Mouse (Mus musculus): ENCODE measurements around the gene Atr. TPM values are rescaled to one million over a fixed set of nuclear protein-coding genes. Genes with fewer than 3 reads are reported as not detected.

The Atr gene
- polyA plus RNA-seq, 1 experiment from 2014 or later, result 11.6 TPM

GRCm38 (mm10) chr9:95834799-95835198 lies 22.6 kb upstream of the Atr start:
- 80% methylated on average over 3 of the region's 3 CpGs for WGBS
- no peaks in the 10 kb centered on the region for H3K9me3 ChIP-seq (replicated peaks; ENCODE audit: control insufficient read depth, low read length, poor library complexity, severe bottlenecking)
- no peak for ATAC-seq
- no peaks in the 10 kb centered on the region for H3K27me3 ChIP-seq (ENCODE audit: control insufficient read depth, insufficient read depth, low read depth, low read length)
- H3K4me3 ChIP-seq (ENCODE audit: low read depth, low read length), result no peak overlapping the region
- no peak overlapping the region for H3K4me2 ChIP-seq (ENCODE audit: low read length)
- no peak overlapping the region for H3K9ac ChIP-seq (ENCODE audit: low read depth, low read length)
- H3K27ac ChIP-seq (ENCODE audit: low read length), result no peak overlapping the region
- H3K4me1 ChIP-seq (ENCODE audit: control insufficient read depth, insufficient read depth, low read length), result no peaks in the 10 kb centered on the region
- no peaks in the 10 kb centered on the region for H3K36me3 ChIP-seq (ENCODE audit: control insufficient read depth, insufficient read depth, low read length)

GRCm38 (mm10) chr9:95835741-95836140 lies 21.7 kb upstream of the Atr start:
- WGBS, result 97% methylated on average over 10 of the region's 10 CpGs

GRCm38 (mm10) chr9:95839424-95839823 lies 18.0 kb upstream of the Atr start:
- Histone ChIP-seq H3K4me1 (ENCODE audit: control insufficient read depth, insufficient read depth, low read length) (no peaks in the 10 kb centered on the region; the same call in 1 of the 2 replicates), H3K36me3 (ENCODE audit: control insufficient read depth, insufficient read depth, low read length) (no peaks in the 10 kb centered on the region), H3K4me2 (ENCODE audit: low read length) (no peak overlapping the region), H3K4me3 (ENCODE audit: low read depth, low read length) (no peak overlapping the region), H3K27ac (ENCODE audit: low read length) (no peak overlapping the region), H3K27me3 (ENCODE audit: control insufficient read depth, insufficient read depth, low read depth, low read length) (peaks cover 11% of the 10 kb centered on the region), H3K9me3 (replicated peaks; ENCODE audit: control insufficient read depth, low read length, poor library complexity, severe bottlenecking) (no peaks in the 10 kb centered on the region), H3K9ac (ENCODE audit: low read depth, low read length) (no peak overlapping the region)
- no peak for ATAC-seq
- 93% methylated on average over 3 of the region's 3 CpGs for WGBS

More at GRCm38 (mm10) chr9:95835741-95836140, 21.7 kb upstream of the Atr start:
- Histone ChIP-seq H3K4me1 (ENCODE audit: control insufficient read depth, insufficient read depth, low read length) (no peaks in the 10 kb centered on the region), H3K4me2 (ENCODE audit: low read length) (no peak overlapping the region), H3K4me3 (ENCODE audit: low read depth, low read length) (no peak overlapping the region), H3K36me3 (ENCODE audit: control insufficient read depth, insufficient read depth, low read length) (no peaks in the 10 kb centered on the region), H3K27me3 (ENCODE audit: control insufficient read depth, insufficient read depth, low read depth, low read length) (no peaks in the 10 kb centered on the region), H3K9me3 (replicated peaks; ENCODE audit: control insufficient read depth, low read length, poor library complexity, severe bottlenecking) (no peaks in the 10 kb centered on the region), H3K27ac (ENCODE audit: low read length) (no peak overlapping the region), H3K9ac (ENCODE audit: low read depth, low read length) (no peak overlapping the region)
- ATAC-seq, result no peak

GRCm38 (mm10) chr9:95844825-95845460 lies 12.5 kb upstream of the Atr start, which contains the start of gene Pls1:
TSS of gene Pls1 (minus strand) at chr9:95845311.
- H3K9ac ChIP-seq (ENCODE audit: low read depth, low read length), result peak within 1 kb of the TSS; percentile 80
- WGBS, result under 1% methylated on average over 46 of the region's 46 CpGs
- H3K9me3 ChIP-seq (replicated peaks; ENCODE audit: control insufficient read depth, low read length, poor library complexity, severe bottlenecking), result no peaks in the 10 kb centered on the region
- H3K4me1 ChIP-seq (ENCODE audit: control insufficient read depth, insufficient read depth, low read length), result peaks cover 2% of the 10 kb centered on the region; the same call in 1 of the 2 replicates
- peak within 1 kb of the TSS; percentile 76 for H3K4me3 ChIP-seq (ENCODE audit: low read depth, low read length)
- no peak within 1 kb of the TSS; the same call in 1 of the 2 replicates for H3K27ac ChIP-seq (ENCODE audit: low read length)
- H3K36me3 ChIP-seq (ENCODE audit: control insufficient read depth, insufficient read depth, low read length), result no peaks in the 10 kb centered on the region
- peak within 1 kb of the TSS; percentile 96 for H3K4me2 ChIP-seq (ENCODE audit: low read length)
- H3K27me3 ChIP-seq (ENCODE audit: control insufficient read depth, insufficient read depth, low read depth, low read length), result peaks cover 11% of the 10 kb centered on the region
- peak; percentile 95 for ATAC-seq

- Histone ChIP-seq H3K36me3 (ENCODE audit: control insufficient read depth, insufficient read depth, low read length) (no peaks in the 10 kb centered on the region), H3K27ac (ENCODE audit: low read length) (no peak overlapping the region), H3K4me1 (ENCODE audit: control insufficient read depth, insufficient read depth, low read length) (peaks cover 2% of the 10 kb centered on the region; the same call in 1 of the 2 replicates), H3K27me3 (ENCODE audit: control insufficient read depth, insufficient read depth, low read depth, low read length) (peaks cover 11% of the 10 kb centered on the region), H3K4me2 (ENCODE audit: low read length) (peak overlapping the region; percentile 96), H3K9ac (ENCODE audit: low read depth, low read length) (no peak overlapping the region), H3K9me3 (replicated peaks; ENCODE audit: control insufficient read depth, low read length, poor library complexity, severe bottlenecking) (no peaks in the 10 kb centered on the region), H3K4me3 (ENCODE audit: low read depth, low read length) (peak overlapping the region; percentile 76; the same call in 1 of the 2 replicates)
- 67% methylated on average over 4 of the region's 4 CpGs for WGBS
- ATAC-seq, result no peak
Observed at GRCm38 (mm10) chr9:95845711-95846110, 11.7 kb upstream of the Atr start.

GRCm38 (mm10) chr9:95851671-95852070 lies 5.7 kb upstream of the Atr start:
- Histone ChIP-seq H3K4me3 (ENCODE audit: low read depth, low read length) (no peak overlapping the region), H3K36me3 (ENCODE audit: control insufficient read depth, insufficient read depth, low read length) (no peaks in the 10 kb centered on the region), H3K9me3 (replicated peaks; ENCODE audit: control insufficient read depth, low read length, poor library complexity, severe bottlenecking) (no peaks in the 10 kb centered on the region), H3K4me2 (ENCODE audit: low read length) (no peak overlapping the region), H3K27ac (ENCODE audit: low read length) (no peak overlapping the region), H3K9ac (ENCODE audit: low read depth, low read length) (no peak overlapping the region), H3K4me1 (ENCODE audit: control insufficient read depth, insufficient read depth, low read length) (no peaks in the 10 kb centered on the region), H3K27me3 (ENCODE audit: control insufficient read depth, insufficient read depth, low read depth, low read length) (no peaks in the 10 kb centered on the region)
- no peak for ATAC-seq
- 71% methylated on average over 11 of the region's 11 CpGs for WGBS

GRCm38 (mm10) chr9:95852896-95853295 lies 4.5 kb upstream of the Atr start:
- H3K27ac ChIP-seq (ENCODE audit: low read length), result no peak overlapping the region
- no peaks in the 10 kb centered on the region for H3K36me3 ChIP-seq (ENCODE audit: control insufficient read depth, insufficient read depth, low read length)
- no peak overlapping the region for H3K4me2 ChIP-seq (ENCODE audit: low read length)
- no peaks in the 10 kb centered on the region; the same call in 1 of the 2 replicates for H3K4me1 ChIP-seq (ENCODE audit: control insufficient read depth, insufficient read depth, low read length)
- 25% methylated on average over 4 of the region's 4 CpGs for WGBS
- no peak overlapping the region for H3K9ac ChIP-seq (ENCODE audit: low read depth, low read length)
- H3K9me3 ChIP-seq (replicated peaks; ENCODE audit: control insufficient read depth, low read length, poor library complexity, severe bottlenecking), result no peaks in the 10 kb centered on the region
- H3K4me3 ChIP-seq (ENCODE audit: low read depth, low read length), result no peak overlapping the region
- 0 out of 2 replicates have a peak, but pooled peaks have one; percentile 25 for ATAC-seq
- no peaks in the 10 kb centered on the region for H3K27me3 ChIP-seq (ENCODE audit: control insufficient read depth, insufficient read depth, low read depth, low read length)

- H3K4me2 ChIP-seq (ENCODE audit: low read length), result no peak overlapping the region
- peaks cover 6% of the 10 kb centered on the region for H3K4me1 ChIP-seq (ENCODE audit: control insufficient read depth, insufficient read depth, low read length)
- H3K9me3 ChIP-seq (replicated peaks; ENCODE audit: control insufficient read depth, low read length, poor library complexity, severe bottlenecking), result no peaks in the 10 kb centered on the region
- no peaks in the 10 kb centered on the region for H3K27me3 ChIP-seq (ENCODE audit: control insufficient read depth, insufficient read depth, low read depth, low read length)
- no peak for ATAC-seq
- H3K9ac ChIP-seq (ENCODE audit: low read depth, low read length), result no peak overlapping the region
- 68% methylated on average over 2 of the region's 2 CpGs for WGBS
- no peak overlapping the region for H3K27ac ChIP-seq (ENCODE audit: low read length)
- no peak overlapping the region for H3K4me3 ChIP-seq (ENCODE audit: low read depth, low read length)
- no peaks in the 10 kb centered on the region for H3K36me3 ChIP-seq (ENCODE audit: control insufficient read depth, insufficient read depth, low read length)
Observed at GRCm38 (mm10) chr9:95854891-95855290, 2.5 kb upstream of the Atr start.

GRCm38 (mm10) chr9:95856004-95856403 lies 1.4 kb upstream of the Atr start:
- Histone ChIP-seq H3K9ac (ENCODE audit: low read depth, low read length) (no peak overlapping the region), H3K27ac (ENCODE audit: low read length) (no peak overlapping the region), H3K27me3 (ENCODE audit: control insufficient read depth, insufficient read depth, low read depth, low read length) (no peaks in the 10 kb centered on the region), H3K36me3 (ENCODE audit: control insufficient read depth, insufficient read depth, low read length) (no peaks in the 10 kb centered on the region), H3K9me3 (replicated peaks; ENCODE audit: control insufficient read depth, low read length, poor library complexity, severe bottlenecking) (no peaks in the 10 kb centered on the region), H3K4me1 (ENCODE audit: control insufficient read depth, insufficient read depth, low read length) (peaks cover 6% of the 10 kb centered on the region), H3K4me3 (ENCODE audit: low read depth, low read length) (no peak overlapping the region), H3K4me2 (ENCODE audit: low read length) (no peak overlapping the region)
- 91% methylated on average over 4 of the region's 4 CpGs for WGBS
- ATAC-seq, result no peak
